Mouse (Mus musculus): Measurements from ENCODE around the gene Bdp1. TPM values are rescaled to one million over a fixed set of nuclear protein-coding genes. Genes with fewer than 3 reads are reported as not detected.
A peak's percentile ranks its signal among the peaks of the same experiment; 100 is the strongest.
"Not testable (repeated sequence)": the region's sequence is repeated elsewhere in the genome, so short reads cannot be mapped to it uniquely, and the experiment has no call there.

The Bdp1 gene
- 10 to 100 TPM; 45.5 to 49.4 TPM for total RNA-seq (2021)

GRCm38 (mm10) chr13:100103748-100104254 lies at the start of gene Bdp1:
Gene Bdp1 (minus strand): TSS chr13:100104070.
- peak; percentile 95 to 96 for DNase-seq (ENCODE audit: low spot score in 2 of 2)
- intact Hi-C loops (cut with DNase I): loop anchor here (10.0 kb wide), 1 partner anchor 621 kb away; no protein-coding TSS in a partner anchor

GRCm38 (mm10) chr13:100152659-100153058 lies 48.8 kb upstream of the Bdp1 start:
- intact Hi-C loops (cut with DNase I): no loop called here
- no peak for DNase-seq (ENCODE audit: low spot score in 2 of 2)

GRCm38 (mm10) chr13:100141646-100142314 lies 37.9 kb upstream of the Bdp1 start:
- no peak for DNase-seq (ENCODE audit: low spot score in 2 of 2)
- intact Hi-C loops (cut with DNase I): no loop called here

GRCm38 (mm10) chr13:100125258-100125643 lies 21.4 kb upstream of the Bdp1 start:
- no peak for DNase-seq (ENCODE audit: low spot score in 2 of 2)
- intact Hi-C loops (cut with DNase I): no loop called here

- peak; percentile 98 for DNase-seq (ENCODE audit: low spot score in 2 of 2)
- intact Hi-C loops (cut with DNase I): no loop called here
Measured at GRCm38 (mm10) chr13:100124423-100125257, 20.8 kb upstream of the Bdp1 start, which contains the start of gene Smn1. Gene Smn1 (plus strand): TSS chr13:100124852.

- intact Hi-C loops (cut with DNase I): no loop called here
- no peak for DNase-seq (ENCODE audit: low spot score in 2 of 2)
Measured at GRCm38 (mm10) chr13:100123970-100124369, 20.1 kb upstream of the Bdp1 start.

GRCm38 (mm10) chr13:100112218-100112972 lies 8.5 kb upstream of the Bdp1 start:
- DNase-seq (ENCODE audit: low spot score in 2 of 2): no peak
- intact Hi-C loops (cut with DNase I): loop anchor here (5.0 to 10.0 kb wide), 2 partner anchors 280 to 502 kb away; partner anchors contain the start of gene Marveld2

GRCm38 (mm10) chr13:100107652-100108472 lies 4.0 kb upstream of the Bdp1 start, which contains the start of gene Serf1:
Gene Serf1 (plus strand): TSS chr13:100108012.
- DNase-seq (ENCODE audit: low spot score in 2 of 2): peak; percentile 83 to 84
- intact Hi-C loops (cut with DNase I): loop anchor here (5.0 to 10.0 kb wide), 2 partner anchors 544 to 617 kb away; partner anchors contain the start of genes Ak6, Rad17 and Taf9

- DNase-seq (ENCODE audit: low spot score in 2 of 2): no peak
- intact Hi-C loops (cut with DNase I): loop anchor here (10.0 kb wide), 1 partner anchor 622 kb away; no protein-coding TSS in a partner anchor
Measured at GRCm38 (mm10) chr13:100103052-100103658, 715 bp downstream of the Bdp1 start.

GRCm38 (mm10) chr13:100098808-100099207 lies 5.1 kb downstream of the Bdp1 start:
- intact Hi-C loops (cut with DNase I): no loop called here
- DNase-seq (ENCODE audit: low spot score in 2 of 2): no peak

GRCm38 (mm10) chr13:100071473-100071872 lies 32.4 kb downstream of the Bdp1 start:
- intact Hi-C loops (cut with DNase I): no loop called here

GRCm38 (mm10) chr13:100067821-100068220 lies 36.0 kb downstream of the Bdp1 start:
- intact Hi-C loops (cut with DNase I): loop anchor here (5.0 to 10.0 kb wide), 2 partner anchors 36 to 407 kb away; no protein-coding TSS in a partner anchor

More at GRCm38 (mm10) chr13:100071473-100071872, 32.4 kb downstream of the Bdp1 start:
- no peak for DNase-seq (ENCODE audit: low spot score in 2 of 2)

GRCm38 (mm10) chr13:100063936-100064335 lies 39.9 kb downstream of the Bdp1 start:
- intact Hi-C loops (cut with DNase I): loop anchor here (10.0 kb wide), 1 partner anchor 411 kb away; no protein-coding TSS in a partner anchor

More at GRCm38 (mm10) chr13:100067821-100068220, 36.0 kb downstream of the Bdp1 start:
- no peak for DNase-seq (ENCODE audit: low spot score in 2 of 2)

GRCm38 (mm10) chr13:100057738-100058137 lies 46.1 kb downstream of the Bdp1 start:
- DNase-seq (ENCODE audit: low spot score in 2 of 2): not testable (repeated sequence)

More at GRCm38 (mm10) chr13:100063936-100064335, 39.9 kb downstream of the Bdp1 start:
- no peak for DNase-seq (ENCODE audit: low spot score in 2 of 2)

GRCm38 (mm10) chr13:100026013-100026412 lies 77.9 kb downstream of the Bdp1 start:
- DNase-seq (ENCODE audit: low spot score in 2 of 2): no peak
- intact Hi-C loops (cut with DNase I): no loop called here

More at GRCm38 (mm10) chr13:100057738-100058137, 46.1 kb downstream of the Bdp1 start:
- intact Hi-C loops (cut with DNase I): loop anchor here (10.0 kb wide), 1 partner anchor 577 kb away; no protein-coding TSS in a partner anchor

- no peak for DNase-seq (ENCODE audit: low spot score in 2 of 2)
- intact Hi-C loops (cut with DNase I): no loop called here
Measured at GRCm38 (mm10) chr13:100016891-100017290, 87.0 kb downstream of the Bdp1 start.

- DNase-seq (ENCODE audit: low spot score in 2 of 2): peak in 1 of 2 experiments; percentile 6
- intact Hi-C loops (cut with DNase I): no loop called here
Measured at GRCm38 (mm10) chr13:100015937-100016336, 87.9 kb downstream of the Bdp1 start.

Measured in left cerebral cortex, postnatal 25 days (tissue).